Mouse (Mus musculus) neutrophil, adult 65 days (primary cell): ENCODE results near the gene Tshz3. TPM values are rescaled to one million over a fixed set of nuclear protein-coding genes. Genes with fewer than 3 reads are reported as not detected.

Experiments used
- total RNA-seq: library from RNA; stranded (reverse); gene quantifications from 2 replicates; pipeline ENCODE4 v1.2.4, GENCODE M21; 2023

Gene Tshz3
- total RNA-seq = not detected in 2 replicates

GRCm38 (mm10) chr7:36697856-36698588 lies at the start of gene Tshz3:
Gene Tshz3, plus strand, starts transcription at chr7:36698118.

